Mouse (Mus musculus) embryonic facial prominence, embryonic 13.5 days (tissue): ENCODE measurements at regions not wholly inside any gene's neighbourhood (a gene's known extent, or its start where the extent isn't known, plus 50 kb on each side); places are given as distances from the start of the nearest gene placed in this dataset.

Source experiments
- ATAC-seq: fragments of 200-750 bp; cut with Nextera tagmentation; 2 replicates; pipeline ENCODE4 v1.8.0; 2017; ENCODE audit warnings: low read depth; ENCODE audit not compliant: insufficient number of reproducible peaks, insufficient read depth, low FRiP score, low TSS enrichment
- H3K27ac ChIP-seq: fragments of 300-500 bp; sonication (generic); 2 replicates; pipeline ENCODE4 v1.5.1; 2015; ENCODE audit warnings: moderate library complexity, mild to moderate bottlenecking, inconsistent platforms
- H3K27me3 ChIP-seq: fragments of 300-500 bp; sonication (generic); 2 replicates; pipeline ENCODE4 v1.6.1; 2015; ENCODE audit warnings: mild to moderate bottlenecking, inconsistent platforms
- H3K36me3 ChIP-seq: fragments of 300-500 bp; sonication (generic); 2 replicates; pipeline ENCODE4 v1.6.1; 2015; ENCODE audit warnings: mild to moderate bottlenecking, inconsistent platforms
- H3K4me1 ChIP-seq: fragments of 300-500 bp; sonication (generic); 2 replicates; pipeline ENCODE4 v1.6.1; 2015; ENCODE audit warnings: inconsistent platforms
- H3K4me2 ChIP-seq: fragments of 300-500 bp; sonication (generic); 2 replicates; pipeline ENCODE4 v1.6.1; 2015; ENCODE audit warnings: moderate library complexity, mild to moderate bottlenecking, inconsistent platforms
- H3K4me3 ChIP-seq: fragments of 300-500 bp; sonication (generic); 2 replicates; pipeline ENCODE4 v1.5.1; 2015; ENCODE audit warnings: mild to moderate bottlenecking, inconsistent platforms
- H3K9ac ChIP-seq: fragments of 300-500 bp; sonication (generic); 2 replicates; pipeline ENCODE4 v1.6.1; 2015; ENCODE audit warnings: mild to moderate bottlenecking, inconsistent platforms
- H3K9me3 ChIP-seq: fragments of 300-500 bp; sonication (generic); 2 replicates; pipeline ENCODE4 v1.6.1; 2016; ENCODE audit warnings: inconsistent platforms
- WGBS: fragments of 180-500 bp; shearing (Covaris S2); methylation state at CpG from one replicate; pipeline ENCODE4 v1.1.7; 2015; ENCODE audit warnings: mixed read lengths; 5-methylcytosine and 5-hydroxymethylcytosine counted together

GRCm38 (mm10) chr11:7562029-7562428 lies 348.3 kb upstream of the Igfbp3 start:
- no peaks in the 10 kb centered on the region for H3K9me3 ChIP-seq
- no peak overlapping the region for H3K9ac ChIP-seq
- no peak for ATAC-seq
- H3K27ac ChIP-seq = no peak overlapping the region
- 0 out of 2 replicates have a peak, but pooled peaks cover 3% of the 10 kb centered on the region for H3K4me1 ChIP-seq
- no peak overlapping the region for H3K4me3 ChIP-seq
- no peaks in the 10 kb centered on the region for H3K36me3 ChIP-seq
- H3K27me3 ChIP-seq = no peaks in the 10 kb centered on the region
- H3K4me2 ChIP-seq = no peak overlapping the region
- WGBS = 24% methylated on average over 2 of the region's 2 CpGs

DNA sequence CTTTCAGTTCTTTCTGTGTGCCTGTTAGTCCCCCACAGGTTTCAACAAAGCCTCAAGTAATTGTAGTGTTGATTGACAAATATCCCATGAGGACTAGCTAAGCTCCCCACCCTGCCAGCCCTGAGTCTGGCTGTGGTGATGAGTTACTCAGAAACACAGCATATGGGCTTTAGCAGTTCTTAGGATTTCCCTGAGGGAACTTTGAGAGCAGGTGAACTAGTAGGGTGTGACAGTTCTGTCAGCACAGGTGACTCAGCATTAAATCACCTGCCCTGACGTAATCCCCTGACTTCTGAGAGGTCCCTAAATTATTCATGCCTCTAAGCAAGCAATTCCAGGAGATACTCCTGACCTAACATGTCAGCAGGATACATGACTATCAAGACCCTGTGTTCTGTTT lies 347.7 kb upstream of the Igfbp3 start:
- no peak overlapping the region for H3K4me3 ChIP-seq
- H3K4me2 ChIP-seq = no peak overlapping the region
- ATAC-seq = no peak
- WGBS = 54% methylated on average over 1 of the region's 1 CpGs
- no peaks in the 10 kb centered on the region for H3K27me3 ChIP-seq
- no peaks in the 10 kb centered on the region for H3K9me3 ChIP-seq
- no peaks in the 10 kb centered on the region for H3K4me1 ChIP-seq
- no peaks in the 10 kb centered on the region for H3K36me3 ChIP-seq
- H3K9ac ChIP-seq = no peak overlapping the region
- H3K27ac ChIP-seq = no peak overlapping the region

GRCm38 (mm10) chr11:7555613-7556274 lies 342.0 kb upstream of the Igfbp3 start:
- Histone ChIP-seq H3K27me3 (no peaks in the 10 kb centered on the region), H3K36me3 (no peaks in the 10 kb centered on the region), H3K9me3 (no peaks in the 10 kb centered on the region), H3K4me3 (no peak overlapping the region), H3K27ac (no peak overlapping the region), H3K4me1 (0 out of 2 replicates have a peak, but pooled peaks cover 3% of the 10 kb centered on the region), H3K4me2 (no peak overlapping the region), H3K9ac (no peak overlapping the region)
- WGBS = 77% methylated on average over 6 of the region's 6 CpGs
- ATAC-seq = no peak

- no peaks in the 10 kb centered on the region for H3K36me3 ChIP-seq
- H3K9me3 ChIP-seq = no peaks in the 10 kb centered on the region
- 0 out of 2 replicates have a peak, but pooled peaks cover 3% of the 10 kb centered on the region for H3K4me1 ChIP-seq
- 82% methylated on average over 3 of the region's 3 CpGs for WGBS
- no peak for ATAC-seq
- no peaks in the 10 kb centered on the region for H3K27me3 ChIP-seq
- no peak overlapping the region for H3K9ac ChIP-seq
- no peak overlapping the region for H3K27ac ChIP-seq
- no peak overlapping the region for H3K4me3 ChIP-seq
- no peak overlapping the region for H3K4me2 ChIP-seq
Observed at GRCm38 (mm10) chr11:7552154-7552553, 338.4 kb upstream of the Igfbp3 start.

GRCm38 (mm10) chr11:7547796-7548195 lies 334.1 kb upstream of the Igfbp3 start:
- H3K4me3 ChIP-seq = no peak overlapping the region
- 63% methylated on average over 2 of the region's 2 CpGs for WGBS
- H3K4me1 ChIP-seq = no peaks in the 10 kb centered on the region
- no peak overlapping the region for H3K9ac ChIP-seq
- H3K9me3 ChIP-seq = no peaks in the 10 kb centered on the region
- H3K27ac ChIP-seq = no peak overlapping the region
- no peak for ATAC-seq
- no peaks in the 10 kb centered on the region for H3K27me3 ChIP-seq
- no peaks in the 10 kb centered on the region for H3K36me3 ChIP-seq
- H3K4me2 ChIP-seq = no peak overlapping the region

DNA sequence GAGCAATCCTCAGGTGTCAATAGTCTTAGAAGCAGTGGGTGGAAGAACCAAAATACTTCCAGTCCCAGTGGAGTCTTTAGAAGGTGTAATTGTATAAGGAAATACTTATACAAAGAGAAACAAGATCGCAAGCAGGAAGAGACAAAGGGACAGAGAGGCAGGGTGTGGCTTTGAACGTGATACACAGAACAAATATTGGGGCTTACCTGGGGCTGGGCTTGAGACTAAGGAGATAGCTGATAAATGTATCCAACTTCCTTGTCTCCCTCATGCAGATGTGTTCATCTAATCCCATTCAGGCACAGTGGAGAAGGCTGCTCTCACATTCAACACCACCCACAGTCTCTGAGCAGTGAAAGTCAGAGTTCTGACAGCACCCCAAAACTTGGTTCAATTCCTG lies 331.9 kb upstream of the Igfbp3 start:
- Histone ChIP-seq H3K27ac (no peak overlapping the region), H3K27me3 (no peaks in the 10 kb centered on the region), H3K4me1 (no peaks in the 10 kb centered on the region), H3K4me3 (no peak overlapping the region), H3K36me3 (no peaks in the 10 kb centered on the region), H3K4me2 (no peak overlapping the region), H3K9me3 (no peaks in the 10 kb centered on the region), H3K9ac (no peak overlapping the region)
- no peak for ATAC-seq
- WGBS = 72% methylated on average over 2 of the region's 2 CpGs

GRCm38 (mm10) chr11:7534590-7534989 lies 320.9 kb upstream of the Igfbp3 start:
- WGBS = 28% methylated on average over 2 of the region's 2 CpGs
- ATAC-seq = no peak

DNA sequence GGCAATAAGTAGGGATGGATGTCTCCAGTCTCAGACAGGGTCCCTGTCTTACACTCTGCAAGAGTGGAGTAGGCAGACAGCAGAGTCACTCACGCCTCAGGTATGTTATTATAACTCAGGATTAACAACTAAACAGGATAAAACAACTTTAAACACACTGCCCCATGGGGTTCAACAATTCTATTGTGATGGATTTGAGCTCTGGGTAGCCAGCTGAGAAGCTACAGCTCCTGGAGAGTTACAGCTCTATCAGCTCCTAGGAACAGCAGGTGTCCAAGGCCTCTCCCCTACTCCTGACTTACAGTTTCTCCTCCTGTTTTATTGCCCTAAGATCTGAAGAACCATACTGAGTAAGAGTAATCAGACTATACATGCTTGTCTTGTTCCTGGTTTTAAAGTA lies 319.6 kb upstream of the Igfbp3 start:
- ATAC-seq = no peak
- H3K4me1 ChIP-seq = no peaks in the 10 kb centered on the region
- 32% methylated on average over 1 of the region's 1 CpGs for WGBS

More at GRCm38 (mm10) chr11:7534590-7534989, 320.9 kb upstream of the Igfbp3 start:
- Histone ChIP-seq H3K9ac (no peak overlapping the region), H3K4me3 (no peak overlapping the region), H3K9me3 (peaks cover 10% of the 10 kb centered on the region; the same call in 1 of the 2 replicates), H3K27ac (no peak overlapping the region), H3K36me3 (no peaks in the 10 kb centered on the region), H3K4me1 (no peaks in the 10 kb centered on the region), H3K4me2 (no peak overlapping the region), H3K27me3 (no peaks in the 10 kb centered on the region)

DNA sequence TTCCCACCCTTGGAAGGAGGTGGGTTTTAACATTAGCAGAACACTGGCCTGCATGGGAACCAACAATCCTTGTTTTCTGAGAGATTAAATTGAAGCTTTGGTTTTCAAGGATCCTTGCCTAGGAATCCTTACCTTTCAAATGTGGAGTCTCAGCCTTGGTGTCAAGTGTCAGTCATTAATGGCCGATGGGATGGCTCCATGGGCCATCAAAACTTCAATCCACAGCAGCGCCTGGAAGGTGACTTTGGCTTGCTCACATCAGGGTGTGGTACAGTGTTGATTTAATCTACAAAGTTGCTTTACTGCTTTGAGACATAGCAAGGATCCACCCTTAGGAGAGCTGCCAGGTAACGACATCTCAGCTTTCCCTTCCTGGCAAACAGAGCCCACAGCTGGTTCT lies 318.1 kb upstream of the Igfbp3 start:
- ATAC-seq = no peak
- Histone ChIP-seq H3K27me3 (no peaks in the 10 kb centered on the region), H3K4me2 (no peak overlapping the region), H3K36me3 (no peaks in the 10 kb centered on the region), H3K9ac (no peak overlapping the region), H3K4me1 (no peaks in the 10 kb centered on the region), H3K4me3 (no peak overlapping the region), H3K9me3 (peaks cover 8% of the 10 kb centered on the region; the same call in 1 of the 2 replicates), H3K27ac (no peak overlapping the region)
- WGBS = 75% methylated on average over 3 of the region's 3 CpGs

More for the DNA sequence above, 319.6 kb upstream of the Igfbp3 start:
- Histone ChIP-seq H3K27me3 (no peaks in the 10 kb centered on the region), H3K4me3 (no peak overlapping the region), H3K4me2 (no peak overlapping the region), H3K9me3 (peaks cover 10% of the 10 kb centered on the region; the same call in 1 of the 2 replicates), H3K27ac (no peak overlapping the region), H3K36me3 (no peaks in the 10 kb centered on the region), H3K9ac (no peak overlapping the region)

DNA sequence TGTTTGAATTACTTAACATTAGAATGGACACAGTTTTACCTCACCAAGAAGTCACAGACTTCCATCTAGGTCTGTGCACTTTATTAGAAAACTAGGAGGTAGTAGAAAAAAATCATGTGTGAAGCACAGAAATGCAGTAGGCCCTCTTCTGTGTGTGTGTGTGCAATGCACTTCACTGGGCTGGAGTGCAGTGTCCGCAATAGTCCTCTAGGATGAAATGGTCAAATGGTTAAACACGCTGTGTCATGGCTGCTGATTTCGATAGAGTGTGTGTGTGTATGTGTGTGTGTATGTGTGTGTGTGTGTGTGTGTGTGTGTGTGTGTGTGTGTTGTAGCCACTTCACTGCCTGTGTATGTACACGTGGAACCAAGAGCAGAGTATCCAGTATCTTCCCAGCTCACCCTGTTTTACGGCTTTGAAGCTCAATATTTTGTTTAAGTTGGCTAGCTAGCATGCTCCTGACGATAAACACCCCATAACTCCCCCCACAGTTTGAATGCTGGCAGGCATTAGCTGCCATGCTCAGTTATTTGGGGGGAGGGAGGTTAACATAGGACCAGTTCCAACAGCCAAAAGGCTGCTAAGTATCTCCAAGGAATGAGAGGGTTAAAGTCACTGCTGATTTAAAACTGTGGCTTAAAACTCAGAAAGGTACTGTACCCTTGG lies 316.9 kb upstream of the Igfbp3 start:
- Histone ChIP-seq H3K27ac (no peak overlapping the region), H3K36me3 (no peaks in the 10 kb centered on the region), H3K9me3 (no peaks in the 10 kb centered on the region), H3K9ac (no peak overlapping the region), H3K4me3 (no peak overlapping the region), H3K4me2 (no peak overlapping the region), H3K4me1 (no peaks in the 10 kb centered on the region), H3K27me3 (no peaks in the 10 kb centered on the region)
- ATAC-seq = no peak
- 74% methylated on average over 6 of the region's 6 CpGs for WGBS

- Histone ChIP-seq H3K4me2 (no peak overlapping the region), H3K27me3 (no peaks in the 10 kb centered on the region), H3K36me3 (no peaks in the 10 kb centered on the region), H3K4me3 (no peak overlapping the region), H3K9ac (no peak overlapping the region), H3K9me3 (no peaks in the 10 kb centered on the region), H3K4me1 (no peaks in the 10 kb centered on the region), H3K27ac (no peak overlapping the region)
- no peak for ATAC-seq
- 84% methylated on average over 2 of the region's 2 CpGs for WGBS
Observed at GRCm38 (mm10) chr11:7519556-7519955, 305.8 kb upstream of the Igfbp3 start.

- Histone ChIP-seq H3K36me3 (no peaks in the 10 kb centered on the region), H3K4me2 (no peak overlapping the region), H3K9ac (no peak overlapping the region), H3K27ac (no peak overlapping the region), H3K9me3 (no peaks in the 10 kb centered on the region), H3K27me3 (no peaks in the 10 kb centered on the region), H3K4me1 (peaks cover 7% of the 10 kb centered on the region; the same call in 1 of the 2 replicates), H3K4me3 (no peak overlapping the region)
- WGBS = 86% methylated on average over 5 of the region's 5 CpGs
- no peak for ATAC-seq
Observed at GRCm38 (mm10) chr11:7508861-7509260, 295.1 kb upstream of the Igfbp3 start.
